Mouse (Mus musculus): ENCODE results near the gene Ndufa12. TPM values are rescaled to one million over a fixed set of nuclear protein-coding genes. Genes with fewer than 3 reads are reported as not detected.

Gene Ndufa12
- total RNA-seq, 2 experiments from 2014 or later = 232 to 233 TPM

Other genes starting within 250 kb of the Ndufa12 start
- 10 to 100 TPM; 76.5 to 81.5 TPM for gene Vezt, start 162.9 kb upstream of the Ndufa12 start, total RNA-seq (2021)
- gene Fgd6, start 162.7 kb upstream of the Ndufa12 start, total RNA-seq (2021) = 10 to 100 TPM in 1 of 2 experiments, 1 to 10 TPM in 1; 9.7 to 11.8 TPM
- 1 to 10 TPM; 7.3 to 8.6 TPM for gene Nr2c1, start 50.7 kb upstream of the Ndufa12 start, total RNA-seq (2021)
- not detected for gene Gm4792, start 100.0 kb downstream of the Ndufa12 start, total RNA-seq (2021)
- gene Tmcc3, start 113.2 kb downstream of the Ndufa12 start, total RNA-seq (2021) = 10 to 100 TPM; 23.2 to 24.5 TPM

All from left cerebral cortex, postnatal 36 days (tissue).